Mouse (Mus musculus) limb, embryonic 11.5 days (tissue): ENCODE results near the gene Col11a1. TPM values are rescaled to one million over a fixed set of nuclear protein-coding genes. Genes with fewer than 3 reads are reported as not detected.
A peak's percentile ranks its signal among the peaks of the same experiment; 100 is the strongest.

Experiments used
- ATAC-seq: fragments of 200-750 bp; cut with Nextera tagmentation; 2 replicates; pipeline ENCODE4 v1.8.0; 2017; ENCODE audit warnings: low read depth; ENCODE audit not compliant: insufficient number of reproducible peaks, low FRiP score, low TSS enrichment
- DNase-seq: peaks from one replicate; pipeline ENCODE4 v3.0.0-alpha.2; 2015; ENCODE audit warnings: low spot score
- H3K27ac ChIP-seq: fragments of 300-500 bp; sonication (generic); replicated peaks from 2 replicates; pipeline ENCODE4 v1.5.1; 2014; ENCODE audit warnings: low read depth, mild to moderate bottlenecking, low read length
- H3K27me3 ChIP-seq: fragments of 300-500 bp; sonication (generic); 2 replicates; pipeline ENCODE4 v1.6.1; 2014; ENCODE audit warnings: mild to moderate bottlenecking, low read length, mixed read lengths; ENCODE audit not compliant: control insufficient read depth, insufficient read depth
- H3K36me3 ChIP-seq: fragments of 300-500 bp; sonication (generic); 2 replicates; pipeline ENCODE4 v1.6.1; 2014; ENCODE audit warnings: mild to moderate bottlenecking, low read length, moderate library complexity, mixed read lengths; ENCODE audit not compliant: control insufficient read depth, insufficient read depth
- H3K4me1 ChIP-seq: fragments of 300-500 bp; sonication (generic); 2 replicates; pipeline ENCODE4 v1.6.1; 2014; ENCODE audit warnings: low read length, mixed read lengths; ENCODE audit not compliant: control insufficient read depth, insufficient read depth
- H3K4me2 ChIP-seq: fragments of 300-500 bp; sonication (generic); 2 replicates; pipeline ENCODE4 v1.6.1; 2014; ENCODE audit warnings: low read depth, mild to moderate bottlenecking, moderate library complexity; ENCODE audit not compliant: severe bottlenecking
- H3K4me3 ChIP-seq: fragments of 300-500 bp; sonication (generic); 2 replicates; pipeline ENCODE4 v1.5.1; 2014; ENCODE audit warnings: low read depth, low read length
- H3K9ac ChIP-seq: fragments of 300-500 bp; sonication (generic); 2 replicates; pipeline ENCODE4 v1.6.1; 2014; ENCODE audit warnings: mild to moderate bottlenecking, low read length
- H3K9me3 ChIP-seq: fragments of 300-500 bp; sonication (generic); 2 replicates; pipeline ENCODE4 v1.6.1; 2016; ENCODE audit warnings: low read length; ENCODE audit not compliant: control insufficient read depth
- WGBS: fragments of 180-500 bp; shearing (Covaris S2); extraction: QIAGEN DNeasy Blood & Tissue Kit; methylation state at CpG from one replicate; pipeline ENCODE4 v1.1.7; 2014; 5-methylcytosine and 5-hydroxymethylcytosine counted together
- polyA plus RNA-seq: library from polyadenylated mRNA; unstranded; fragments of >200 nt; fragmentation: Nextera tagmentation; extraction: Ambion mirVana; gene quantifications from 2 replicates; pipeline ENCODE4 v1.2.1, GENCODE M21; 2014

Gene Col11a1
- polyA plus RNA-seq, 1 experiment from 2014 or later: 17.8 TPM

- no peaks in the 10 kb centered on the region for H3K36me3 ChIP-seq
- H3K9ac ChIP-seq: no peak overlapping the region
- H3K4me3 ChIP-seq: no peak overlapping the region
- no peaks in the 10 kb centered on the region for H3K27me3 ChIP-seq
- no peaks in the 10 kb centered on the region for H3K4me1 ChIP-seq
- DNase-seq (peak; percentile 28), ATAC-seq (peak; percentile 73; the same call in 1 of the 2 replicates)
- 55% methylated on average over 4 of the region's 4 CpGs for WGBS
- H3K4me2 ChIP-seq: no peak overlapping the region
- no peak overlapping the region for H3K27ac ChIP-seq
- H3K9me3 ChIP-seq: no peaks in the 10 kb centered on the region
Observed at GRCm38 (mm10) chr3:114065587-114065986, 35.2 kb downstream of the Col11a1 start.

GRCm38 (mm10) chr3:114099335-114099734 is 69.0 kb downstream of the Col11a1 start:
- H3K4me3 ChIP-seq: no peak overlapping the region
- H3K27me3 ChIP-seq: no peaks in the 10 kb centered on the region
- H3K4me2 ChIP-seq: no peak overlapping the region
- no peaks in the 10 kb centered on the region for H3K4me1 ChIP-seq
- H3K9me3 ChIP-seq: no peaks in the 10 kb centered on the region
- ATAC-seq (no peak), DNase-seq (no peak)
- no peak overlapping the region for H3K9ac ChIP-seq
- no peaks in the 10 kb centered on the region for H3K36me3 ChIP-seq
- 73% methylated on average over 7 of the region's 7 CpGs for WGBS
- no peak overlapping the region for H3K27ac ChIP-seq

- H3K9ac ChIP-seq: no peak overlapping the region
- WGBS: 22% methylated on average over 7 of the region's 7 CpGs
- ATAC-seq (no peak), DNase-seq (no peak)
- H3K4me2 ChIP-seq: no peak overlapping the region
- no peak overlapping the region for H3K27ac ChIP-seq
- no peak overlapping the region for H3K4me3 ChIP-seq
- no peaks in the 10 kb centered on the region for H3K36me3 ChIP-seq
- no peaks in the 10 kb centered on the region for H3K9me3 ChIP-seq
- H3K4me1 ChIP-seq: no peaks in the 10 kb centered on the region
- no peaks in the 10 kb centered on the region for H3K27me3 ChIP-seq
Observed at GRCm38 (mm10) chr3:114107099-114107498, 76.8 kb downstream of the Col11a1 start.

- H3K9ac ChIP-seq: no peak overlapping the region
- DNase-seq (no peak), ATAC-seq (no peak)
- no peaks in the 10 kb centered on the region for H3K36me3 ChIP-seq
- H3K4me3 ChIP-seq: no peak overlapping the region
- no peaks in the 10 kb centered on the region for H3K27me3 ChIP-seq
- WGBS: 32% methylated on average over 3 of the region's 3 CpGs
- H3K4me2 ChIP-seq: no peak overlapping the region
- H3K9me3 ChIP-seq: no peaks in the 10 kb centered on the region
- H3K4me1 ChIP-seq: no peaks in the 10 kb centered on the region
- no peak overlapping the region for H3K27ac ChIP-seq
Observed at GRCm38 (mm10) chr3:114147140-114147539, 116.8 kb downstream of the Col11a1 start.

GRCm38 (mm10) chr3:114197964-114198750 is 167.8 kb downstream of the Col11a1 start:
- DNase-seq (no peak), ATAC-seq (no peak)
- Histone ChIP-seq H3K9me3 (no peaks in the 10 kb centered on the region), H3K4me1 (no peaks in the 10 kb centered on the region), H3K9ac (no peak overlapping the region), H3K4me2 (no peak overlapping the region), H3K36me3 (no peaks in the 10 kb centered on the region), H3K4me3 (no peak overlapping the region), H3K27ac (no peak overlapping the region), H3K27me3 (no peaks in the 10 kb centered on the region)
- WGBS: 91% methylated on average over 6 of the region's 6 CpGs

- DNase-seq (no peak), ATAC-seq (no peak)
- Histone ChIP-seq H3K4me3 (no peak overlapping the region), H3K36me3 (no peaks in the 10 kb centered on the region), H3K27me3 (no peaks in the 10 kb centered on the region), H3K9me3 (no peaks in the 10 kb centered on the region), H3K27ac (no peak overlapping the region), H3K4me2 (no peak overlapping the region), H3K9ac (no peak overlapping the region), H3K4me1 (no peaks in the 10 kb centered on the region)
- 83% methylated on average over 4 of the region's 4 CpGs for WGBS
Observed at GRCm38 (mm10) chr3:114212255-114212654, 181.9 kb downstream of the Col11a1 start.

GRCm38 (mm10) chr3:114216105-114216504 is 185.8 kb downstream of the Col11a1 start:
- H3K9me3 ChIP-seq: no peaks in the 10 kb centered on the region
- H3K27ac ChIP-seq: no peak overlapping the region
- H3K36me3 ChIP-seq: no peaks in the 10 kb centered on the region
- H3K4me1 ChIP-seq: no peaks in the 10 kb centered on the region
- H3K9ac ChIP-seq: no peak overlapping the region
- no peak overlapping the region for H3K4me2 ChIP-seq
- ATAC-seq: no peak
- no peak overlapping the region for H3K4me3 ChIP-seq
- 84% methylated on average over 5 of the region's 5 CpGs for WGBS
- DNase-seq: no peak
- no peaks in the 10 kb centered on the region for H3K27me3 ChIP-seq

GRCm38 (mm10) chr3:114229501-114229900 is 199.2 kb downstream of the Col11a1 start:
- H3K4me3 ChIP-seq: no peak overlapping the region
- WGBS: 71% methylated on average over 1 of the region's 1 CpGs
- no peaks in the 10 kb centered on the region for H3K36me3 ChIP-seq
- no peak overlapping the region for H3K4me2 ChIP-seq
- no peak for DNase-seq
- H3K4me1 ChIP-seq: no peaks in the 10 kb centered on the region
- ATAC-seq: no peak
- no peak overlapping the region for H3K27ac ChIP-seq
- H3K9me3 ChIP-seq: no peaks in the 10 kb centered on the region
- H3K27me3 ChIP-seq: no peaks in the 10 kb centered on the region
- H3K9ac ChIP-seq: no peak overlapping the region
